Mouse (Mus musculus): ENCODE measurements around the gene Pecam1. TPM values are rescaled to one million over a fixed set of nuclear protein-coding genes. Genes with fewer than 3 reads are reported as not detected.
"Not testable (repeated sequence)": the region's sequence is repeated elsewhere in the genome, so short reads cannot be mapped to it uniquely, and the experiment has no call there.

The Pecam1 gene
- polyA plus RNA-seq, 1 experiment from 2014 or later, result 60.8 TPM

DNA sequence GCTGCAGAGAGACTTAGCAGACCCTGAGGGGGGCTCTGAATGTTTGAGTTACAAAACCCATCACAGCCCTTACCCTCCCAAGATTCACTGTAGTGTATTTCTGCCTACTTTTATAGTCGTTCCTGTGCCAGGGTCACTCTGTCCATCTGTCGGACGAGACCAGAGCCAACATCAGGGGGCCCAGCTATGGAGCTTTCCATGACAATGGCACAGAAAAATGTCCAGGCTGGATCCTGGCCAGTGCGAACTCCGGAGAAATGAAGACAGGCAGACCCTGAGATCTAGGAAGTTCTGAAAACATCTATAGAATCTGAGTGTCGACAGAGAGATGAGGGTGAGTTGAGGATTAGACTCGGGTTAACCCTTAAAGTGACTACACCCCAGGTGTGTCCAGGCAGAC, 82.1 kb downstream of the Pecam1 start:
- DNase-seq (ENCODE audit: low spot score), result no peak

DNA sequence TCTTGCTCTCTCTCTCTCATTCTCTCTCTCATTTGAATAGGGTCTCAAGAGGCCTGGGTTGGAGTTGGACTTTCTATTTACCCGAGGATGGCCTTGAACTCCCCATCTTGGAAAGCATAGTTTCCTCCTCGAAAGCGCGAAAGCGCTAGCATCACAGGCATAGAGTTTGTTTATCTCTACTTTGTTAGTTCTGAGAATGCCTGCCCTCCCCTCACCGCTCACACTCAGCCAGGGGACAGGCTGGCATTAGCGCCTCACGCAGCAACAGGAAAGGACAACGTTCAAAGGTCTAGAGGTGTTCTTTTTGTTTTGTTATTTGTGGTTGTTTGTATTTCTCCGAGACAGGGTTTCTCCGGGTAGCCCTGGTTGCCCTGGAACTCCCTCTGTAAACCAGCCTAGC, 82.6 kb downstream of the Pecam1 start:
- no peak for DNase-seq (ENCODE audit: low spot score)

DNA sequence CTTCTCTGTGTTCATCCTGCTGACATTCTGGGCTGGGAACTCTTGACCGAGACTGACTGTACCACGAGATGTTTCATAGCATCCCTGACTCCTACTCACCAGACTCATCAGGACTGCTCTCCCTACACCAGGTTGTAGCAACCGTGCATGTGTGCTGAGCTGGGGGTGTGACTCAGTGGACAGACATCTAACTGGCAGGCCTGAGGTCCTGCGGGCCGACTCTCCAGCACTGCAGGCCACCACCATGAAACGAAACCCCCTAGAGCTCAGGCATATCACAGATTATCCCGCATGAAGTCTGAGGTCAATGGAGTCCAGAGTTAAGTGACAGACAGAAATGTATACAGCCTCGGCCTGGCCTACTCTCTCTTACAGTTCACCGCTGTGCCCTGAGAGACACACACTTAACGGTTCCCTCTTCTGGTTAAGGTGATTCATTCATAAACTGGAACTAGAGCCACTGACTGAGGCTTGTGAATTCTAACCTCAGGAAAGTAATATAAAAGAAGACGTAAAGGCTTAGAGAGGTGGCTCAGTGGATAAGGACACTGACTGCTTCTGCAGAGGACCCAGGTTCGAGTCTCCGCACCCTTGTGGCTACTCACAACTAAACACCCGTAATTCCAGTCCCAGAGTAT, 83.8 kb downstream of the Pecam1 start:
- DNase-seq (ENCODE audit: low spot score), result no peak

DNA sequence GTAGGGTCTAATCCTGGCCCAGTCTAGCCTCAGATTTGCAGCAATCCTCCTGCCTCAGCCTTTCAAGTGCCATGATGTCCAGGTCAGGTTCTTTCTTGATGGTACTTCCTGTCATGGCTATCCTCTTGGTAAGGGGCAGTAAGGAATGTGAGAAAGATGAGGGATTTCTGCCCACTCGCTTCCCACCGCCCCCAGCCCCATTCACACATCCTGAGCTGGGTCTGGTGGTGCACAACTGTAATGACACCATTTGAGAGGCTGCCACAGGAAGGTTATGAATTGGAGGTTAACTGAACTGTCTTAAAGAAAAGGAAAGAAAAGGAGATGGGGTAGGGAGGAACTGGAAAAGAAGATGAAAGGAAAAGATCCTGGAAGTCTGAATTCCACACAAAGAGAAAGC, 84.6 kb downstream of the Pecam1 start:
- no peak for DNase-seq (ENCODE audit: low spot score)

DNA sequence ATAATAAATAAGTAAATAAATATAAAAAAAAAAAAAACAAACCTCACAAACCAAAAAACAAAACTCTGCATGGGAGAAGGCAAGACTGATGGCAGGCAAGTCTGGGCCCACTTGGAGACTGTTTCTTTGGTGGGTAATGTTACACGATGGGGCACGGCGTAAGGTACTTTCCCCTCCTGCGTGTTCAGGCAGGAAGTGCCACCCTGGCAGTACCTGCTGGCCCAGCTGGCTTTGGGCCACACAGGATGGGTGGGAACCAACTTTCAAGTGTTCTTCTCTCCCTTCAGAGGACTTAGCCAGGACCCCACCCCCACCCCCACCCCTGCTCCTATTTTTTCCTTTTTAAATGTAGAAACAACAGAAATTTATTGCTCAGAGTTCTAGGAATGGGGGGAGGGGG, 85.1 kb downstream of the Pecam1 start:
- peak; percentile 50 for DNase-seq (ENCODE audit: low spot score)

DNA sequence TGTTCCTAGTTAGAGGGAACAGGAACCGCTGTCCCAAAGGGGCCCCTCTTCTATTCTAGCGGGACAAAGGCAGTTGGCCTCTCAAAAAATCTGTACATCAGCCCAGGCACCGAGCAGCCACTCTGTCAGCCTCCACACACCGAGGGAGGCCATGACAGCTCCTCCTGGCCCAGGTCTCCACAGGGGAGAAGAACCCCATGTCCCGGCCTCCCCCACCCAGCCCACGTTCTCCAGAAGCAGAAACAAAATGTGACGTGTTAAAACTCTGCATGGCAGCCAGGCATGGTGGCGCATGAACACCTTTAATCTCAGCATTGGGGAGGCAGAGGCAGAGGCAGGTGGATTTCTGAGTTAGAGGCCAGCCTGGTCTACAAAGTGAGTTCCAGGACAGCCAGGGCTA, 85.7 kb downstream of the Pecam1 start:
- no peak for DNase-seq (ENCODE audit: low spot score)

DNA sequence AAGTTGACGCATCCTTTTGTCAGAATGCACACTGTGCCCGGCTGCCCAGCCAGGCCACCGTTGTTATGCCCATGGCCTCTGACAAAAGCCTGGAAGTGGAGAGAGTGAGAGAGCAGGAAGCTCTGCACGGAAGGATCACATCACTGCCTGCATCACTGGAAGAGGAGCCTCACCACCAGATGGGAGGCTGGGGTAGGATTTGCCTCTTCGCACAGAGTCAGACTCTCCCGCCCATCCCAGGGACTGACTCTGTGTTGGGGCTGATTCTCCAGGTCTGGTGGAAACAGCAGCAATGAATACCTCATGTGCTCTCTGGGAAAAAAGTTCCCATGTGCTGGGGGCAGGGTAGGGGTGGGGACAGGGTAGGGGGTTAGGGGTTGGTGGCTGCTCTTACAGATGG, 86.6 kb downstream of the Pecam1 start:
- DNase-seq (ENCODE audit: low spot score), result no peak

DNA sequence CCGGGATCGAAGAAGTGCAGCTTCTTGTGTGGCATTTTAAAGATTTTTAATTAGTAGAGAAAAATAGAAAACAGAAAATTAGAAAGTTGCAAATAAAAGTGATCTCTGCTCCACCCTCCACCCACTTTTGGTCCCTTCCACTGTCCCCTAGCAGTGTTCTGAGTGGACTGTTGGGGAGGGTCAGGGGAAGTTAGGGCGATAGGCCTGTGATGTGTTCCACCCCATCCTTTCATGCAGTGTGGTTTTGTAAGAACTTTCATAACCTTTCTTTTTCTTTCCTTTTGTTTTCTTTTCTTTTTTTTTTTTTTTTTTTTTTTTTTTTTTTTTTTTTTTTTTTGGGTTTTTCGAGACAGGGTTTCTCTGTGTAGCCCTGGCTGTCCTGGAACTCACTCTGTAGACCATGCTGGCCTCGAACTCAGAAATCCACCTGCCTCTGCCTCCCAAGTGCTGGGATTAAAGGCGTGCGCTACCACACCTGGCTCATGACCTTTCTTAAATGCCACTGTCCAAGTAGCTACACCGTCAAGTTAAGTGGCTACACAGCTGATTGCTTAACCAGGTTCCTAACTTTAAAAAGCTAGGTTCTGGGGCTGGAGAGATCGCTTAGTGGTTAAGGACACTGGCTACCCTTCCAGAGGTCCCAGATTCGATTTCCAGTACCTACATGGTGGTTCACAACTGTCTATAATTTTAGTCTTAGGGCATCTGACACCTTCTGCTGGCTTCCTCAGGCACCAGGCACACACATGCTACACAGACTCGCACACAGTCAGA, 87.6 kb downstream of the Pecam1 start:
- no peak for DNase-seq (ENCODE audit: low spot score)

DNA sequence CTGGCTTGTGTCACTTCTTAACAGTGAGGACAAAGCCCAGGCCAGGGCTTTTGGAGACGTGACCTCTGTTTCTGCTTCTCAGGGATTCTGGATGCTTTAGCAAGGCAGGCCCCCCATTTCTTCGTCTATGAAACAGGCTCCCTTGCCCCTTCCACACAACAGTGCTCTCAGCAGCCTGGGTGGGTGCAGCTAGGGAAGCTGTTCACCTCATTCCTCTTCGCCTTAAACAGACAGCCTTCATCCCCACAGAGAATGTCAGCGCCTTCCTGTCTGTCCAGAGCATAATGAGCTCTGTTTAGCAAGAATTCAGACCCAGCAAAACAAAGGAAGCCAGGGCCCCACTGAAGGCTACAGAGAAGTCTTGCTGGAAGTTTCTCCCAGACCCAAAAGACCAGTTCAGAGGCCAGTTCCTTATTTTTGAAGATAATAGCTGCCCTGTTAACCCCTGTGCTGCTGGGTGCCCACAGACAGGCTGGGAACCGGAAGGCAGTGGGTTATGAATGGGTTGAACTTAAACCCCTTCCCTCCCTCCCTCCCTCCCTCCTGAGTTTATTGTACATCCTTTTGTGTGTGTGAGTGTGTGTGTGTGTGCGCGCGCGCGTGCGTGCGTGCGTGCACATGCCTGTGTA, 89.9 kb downstream of the Pecam1 start:
- DNase-seq (ENCODE audit: low spot score), result peak; percentile 49

DNA sequence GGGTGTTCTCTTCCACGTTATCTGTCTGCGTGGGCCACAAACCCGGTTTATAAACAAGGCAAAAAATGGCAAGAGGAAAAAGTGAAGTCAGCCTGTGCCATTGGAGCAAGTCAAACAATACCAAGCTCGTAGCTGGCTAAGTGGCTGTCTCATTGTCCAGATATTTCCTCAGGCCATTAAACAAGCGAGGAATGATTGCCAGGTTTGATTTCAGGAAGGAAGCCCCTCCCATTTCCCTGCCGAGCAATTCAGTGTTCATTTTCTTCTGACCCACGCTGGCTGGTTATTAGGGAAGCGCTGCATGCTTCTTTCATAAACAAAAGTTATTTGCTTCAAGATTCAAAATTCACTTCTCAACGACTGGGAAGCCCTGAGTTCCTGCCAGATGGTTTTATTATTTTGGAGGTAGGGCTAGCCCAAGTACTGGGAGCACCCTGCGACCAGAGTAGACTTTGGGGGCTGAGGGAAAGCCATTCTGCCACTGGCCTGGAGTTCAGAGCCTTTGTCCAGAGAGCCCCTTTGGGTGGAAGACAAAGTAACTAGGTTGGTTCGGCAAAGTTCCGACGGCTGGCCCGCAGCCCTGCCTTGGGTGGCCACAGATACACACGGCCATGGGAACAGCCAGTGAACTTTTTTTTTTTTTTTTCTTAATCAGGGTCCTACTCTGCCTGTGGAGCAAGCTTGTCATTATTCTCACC, 90.7 kb downstream of the Pecam1 start:
- DNase-seq (ENCODE audit: low spot score), result no peak

DNA sequence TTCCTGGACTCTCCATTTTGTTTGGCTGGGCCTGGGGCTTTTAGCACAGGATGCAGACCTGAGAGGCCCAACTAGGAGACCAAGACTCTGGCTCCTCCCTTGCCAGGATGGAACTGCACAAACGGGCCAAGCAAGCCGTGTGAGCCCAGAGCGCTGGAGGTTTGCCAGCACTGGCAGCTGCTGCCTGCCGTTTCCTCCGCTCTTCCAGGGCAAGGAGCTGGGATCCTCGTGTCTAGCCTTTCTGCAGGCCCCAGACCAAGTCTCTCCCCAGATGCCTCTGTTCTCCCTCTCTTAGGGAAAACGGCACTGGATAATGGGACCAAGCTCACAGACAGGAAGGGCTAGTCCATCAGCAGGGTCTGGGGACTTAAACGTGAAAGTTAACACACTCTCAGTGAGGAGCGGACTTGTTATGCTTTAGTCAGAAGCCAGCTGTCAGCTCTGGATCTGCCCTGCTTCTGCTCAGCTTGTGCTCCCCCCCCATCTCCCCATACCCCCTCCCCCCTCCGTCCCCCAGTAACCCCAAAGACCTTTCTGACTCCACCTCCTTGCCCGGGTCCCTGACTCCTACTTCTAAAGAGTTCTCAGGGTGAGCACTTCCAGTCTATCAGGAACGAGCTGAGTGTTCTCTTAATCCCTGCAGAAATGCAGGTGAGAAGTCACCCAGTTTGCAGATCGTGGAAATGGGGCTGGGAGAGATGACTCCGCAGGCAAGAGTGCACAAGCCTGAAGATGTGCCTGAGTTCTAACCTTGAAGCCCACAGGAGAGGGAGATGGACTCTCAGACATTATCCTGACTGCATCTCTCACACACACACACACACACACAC, 92.2 kb downstream of the Pecam1 start:
- DNase-seq (ENCODE audit: low spot score), result peak; percentile 66

DNA sequence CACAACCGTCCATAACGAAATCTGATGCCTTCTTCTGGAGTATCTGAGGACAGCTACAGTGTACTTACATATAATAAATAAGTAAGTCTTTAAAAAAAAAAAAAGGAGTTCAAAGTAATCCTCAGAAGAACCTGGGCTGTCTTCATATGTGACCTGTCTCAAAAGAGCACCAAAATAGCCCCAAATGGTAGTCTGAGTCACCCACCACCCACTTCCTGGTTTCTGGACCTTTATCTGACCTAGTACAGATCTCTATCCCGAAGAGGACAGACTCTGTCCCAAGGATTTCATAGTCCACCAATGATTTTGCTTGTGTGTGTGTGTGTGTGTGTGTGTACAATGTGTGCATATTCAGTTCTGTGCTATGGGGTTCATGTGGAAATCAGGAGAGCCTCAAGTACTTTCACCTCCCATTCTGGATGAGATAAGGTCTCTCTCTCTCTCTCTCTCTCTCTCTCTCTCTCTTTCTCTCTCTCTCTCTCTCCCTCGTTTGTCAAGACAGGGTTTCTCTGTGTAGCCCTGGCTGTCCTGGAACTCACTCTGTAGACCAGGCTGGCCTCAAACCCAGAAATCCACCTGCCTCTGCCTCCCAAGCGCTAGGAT, 93.4 kb downstream of the Pecam1 start:
- not testable (repeated sequence) for DNase-seq (ENCODE audit: low spot score)

DNA sequence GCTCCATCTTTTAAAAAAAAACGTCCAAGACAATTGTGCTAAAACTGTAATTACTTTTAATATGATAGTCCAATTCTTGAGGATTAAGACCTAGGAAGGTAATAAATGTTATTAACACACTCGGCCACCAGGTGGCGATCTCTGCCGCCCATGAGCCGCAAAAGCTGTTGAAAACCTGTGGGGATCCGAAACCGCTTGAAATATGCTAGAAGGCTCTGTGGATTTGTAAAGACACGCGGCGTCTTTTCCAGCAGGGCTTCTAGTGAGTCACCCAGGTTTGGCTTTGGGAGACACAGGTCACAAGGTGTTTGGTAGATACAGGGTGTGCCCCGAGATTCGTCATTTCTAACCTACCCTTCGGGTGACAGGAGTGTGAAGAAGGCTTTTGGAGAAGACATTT, 102.1 kb downstream of the Pecam1 start:
- DNase-seq (ENCODE audit: low spot score), result peak; percentile 85

DNA sequence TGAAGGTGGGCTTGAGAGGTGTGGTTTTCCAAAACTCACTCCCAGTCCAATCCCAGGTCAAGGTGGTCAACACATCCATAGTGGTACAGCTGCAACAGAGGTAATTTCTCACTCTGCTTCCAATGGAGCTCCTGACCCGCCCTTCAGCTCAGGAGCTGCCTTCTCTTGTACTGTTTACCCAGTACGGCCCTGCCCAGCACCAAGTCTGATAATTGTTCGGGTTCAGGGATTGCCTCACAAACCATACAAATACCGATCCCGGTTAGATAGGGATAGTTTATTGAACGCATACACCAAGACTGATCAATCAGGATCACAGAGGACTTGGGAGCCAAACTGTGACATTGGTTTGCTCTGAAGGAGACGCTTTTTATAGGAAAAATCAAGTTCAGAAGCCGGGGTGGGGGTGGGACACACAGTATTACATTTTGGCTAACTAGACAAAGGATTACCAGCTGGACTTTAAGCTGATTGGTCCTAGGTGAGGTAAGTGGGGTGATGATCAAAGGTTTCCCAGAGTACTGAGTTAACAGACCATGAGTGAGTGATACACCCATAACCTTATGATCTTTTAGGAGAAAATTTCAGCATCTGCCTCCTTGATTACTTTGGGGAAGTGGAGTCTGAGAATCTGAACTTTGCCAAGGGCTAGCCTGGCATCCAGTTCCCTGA, 107.3 kb downstream of the Pecam1 start:
- no peak for DNase-seq (ENCODE audit: low spot score)

DNA sequence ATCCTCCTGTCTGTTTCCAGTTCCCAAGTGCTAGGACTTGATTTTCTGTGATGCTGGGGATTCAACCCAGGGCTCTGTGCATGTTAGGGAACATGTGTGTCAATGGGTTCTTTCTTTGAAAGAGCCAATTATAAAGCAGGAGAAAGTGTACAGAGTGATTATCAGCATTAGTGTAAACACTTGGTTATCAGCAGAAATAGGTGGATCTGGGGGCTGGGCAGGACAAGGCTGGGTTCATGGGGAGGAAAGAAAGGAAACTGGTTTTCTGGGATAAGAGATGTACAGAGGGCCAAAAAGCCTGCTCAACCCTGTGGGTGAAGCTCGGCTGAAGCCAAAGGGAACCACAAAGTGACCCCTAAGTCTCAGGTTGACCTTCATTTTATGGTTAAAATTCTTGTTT, 108.8 kb downstream of the Pecam1 start:
- DNase-seq (ENCODE audit: low spot score), result no peak

DNA sequence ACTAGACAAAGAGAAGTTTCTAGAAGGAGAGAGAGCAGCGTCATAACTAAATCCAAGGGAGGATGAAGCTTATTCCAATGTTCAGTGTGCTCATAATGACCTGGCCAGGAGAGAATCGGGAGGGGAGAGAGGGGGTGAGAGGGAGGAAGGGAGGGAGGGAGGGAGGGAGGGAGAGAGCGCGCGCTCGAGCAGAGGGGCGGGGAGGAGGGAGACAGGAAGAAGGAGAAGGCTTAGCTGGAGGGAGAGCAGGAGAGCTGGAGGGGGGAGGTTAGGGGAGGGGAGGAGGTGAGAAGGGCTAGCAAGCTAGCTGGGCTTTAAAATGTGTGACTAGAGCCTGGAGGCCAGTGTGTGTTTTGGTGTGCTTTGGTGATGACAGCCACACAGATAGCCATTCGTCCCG, 110.4 kb downstream of the Pecam1 start:
- DNase-seq (ENCODE audit: low spot score), result no peak

DNA sequence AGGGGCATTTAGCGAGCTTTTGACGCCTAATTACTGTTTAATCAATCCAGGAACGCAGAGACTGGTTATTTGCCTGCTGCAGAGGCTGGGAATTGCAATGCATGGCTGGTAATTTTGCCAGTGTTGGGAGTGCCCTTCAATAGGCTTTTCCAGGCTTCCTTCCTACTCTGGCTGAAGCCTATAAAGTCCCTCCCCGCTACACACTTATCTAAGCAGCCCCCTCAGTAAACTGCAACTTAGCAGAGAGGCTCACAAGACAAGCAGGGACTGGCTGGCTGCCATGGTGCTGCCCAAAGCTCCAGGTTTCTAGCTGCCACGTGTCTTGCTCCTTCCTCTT, 111.1 kb downstream of the Pecam1 start:
- DNase-seq (ENCODE audit: low spot score), result no peak

DNA sequence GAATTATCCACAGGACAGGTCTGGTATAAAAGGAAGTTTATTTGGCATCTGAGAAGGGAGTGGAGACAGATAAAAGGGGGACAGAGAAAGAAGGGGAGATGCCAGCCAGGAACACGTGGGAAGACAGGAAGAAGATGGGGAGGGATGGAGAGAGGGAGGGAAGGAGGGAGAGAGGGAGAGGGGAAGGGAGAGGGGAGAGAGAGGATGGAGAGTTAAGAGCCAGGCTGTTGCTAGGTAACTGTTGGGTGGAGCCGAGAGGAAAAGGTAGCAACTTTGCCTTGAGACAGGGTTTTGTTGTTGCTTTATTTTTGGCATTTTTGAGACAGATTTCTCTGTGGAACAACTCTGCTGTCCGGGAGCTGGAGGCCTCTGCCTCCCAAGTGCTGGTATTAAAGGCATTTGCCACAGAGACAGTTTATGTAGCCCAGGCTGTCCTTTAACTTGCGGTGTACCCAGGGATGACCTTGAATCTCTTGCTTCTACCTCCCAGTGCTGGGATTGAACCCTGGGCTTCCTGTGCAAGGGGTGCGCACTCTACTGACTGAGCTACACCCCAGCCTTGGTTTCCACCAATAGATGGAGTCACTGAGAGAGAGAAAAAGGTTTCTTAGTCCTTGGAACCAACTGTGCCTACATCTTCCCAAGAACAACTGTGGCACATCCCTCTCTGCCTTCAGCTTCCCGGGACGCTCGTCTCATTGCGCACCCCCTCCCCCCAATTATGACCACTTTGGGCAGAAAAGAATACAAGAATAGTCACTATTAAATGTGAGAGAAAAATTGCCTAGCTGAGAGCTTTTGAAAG, 111.7 kb downstream of the Pecam1 start:
- DNase-seq (ENCODE audit: low spot score), result no peak

DNA sequence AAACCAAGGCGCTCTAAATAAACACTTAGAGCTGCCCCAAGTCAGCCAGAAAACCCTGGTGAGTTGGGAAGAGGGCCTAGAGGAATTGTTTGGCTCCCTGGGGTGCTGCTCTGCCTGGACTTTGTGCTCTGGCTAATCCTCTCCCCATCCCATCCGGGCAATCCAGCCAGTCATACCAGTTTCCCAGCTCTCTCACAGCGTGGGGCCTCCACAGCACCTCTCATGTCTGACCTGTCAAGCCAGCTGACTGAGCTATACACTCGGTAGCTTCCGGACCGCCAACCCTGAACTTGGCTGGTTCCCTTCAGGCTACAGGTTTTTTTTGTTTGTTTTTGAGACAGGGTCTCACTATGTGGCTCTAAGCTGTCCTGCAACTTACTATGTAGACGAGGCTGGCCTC, 112.7 kb downstream of the Pecam1 start:
- no peak for DNase-seq (ENCODE audit: low spot score)

DNA sequence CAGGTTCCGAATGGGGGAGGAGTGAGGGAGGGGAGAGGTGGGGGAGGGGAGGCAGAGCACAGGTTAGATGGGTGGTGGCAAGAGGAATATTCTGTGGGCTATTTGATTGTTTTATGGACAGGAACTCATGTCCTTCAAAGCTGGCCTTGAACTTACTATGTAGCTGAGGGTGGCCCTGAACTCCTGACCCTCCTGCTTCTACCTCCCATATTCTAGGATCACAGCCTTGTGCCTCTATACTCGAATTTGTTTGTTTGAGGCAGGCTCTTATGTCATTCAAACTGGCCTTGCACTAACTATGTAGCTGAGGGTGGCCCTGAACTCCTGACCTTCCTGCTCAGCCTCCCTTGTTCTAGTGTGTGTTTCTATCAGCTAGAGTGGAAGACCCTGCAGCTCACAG, 114.5 kb downstream of the Pecam1 start:
- no peak for DNase-seq (ENCODE audit: low spot score)

Measured in thymus, postnatal 0 days (tissue).